Mouse (Mus musculus) small intestine, adult 2 months (tissue): ENCODE results near the gene Sgsm1.

Experiments
- CTCF ChIP-seq: fragments of 200-500 bp; IDR thresholded peaks from 2 replicates; pipeline ENCODE4 v1.5.1; 2012; ENCODE audit warnings: low read depth, mild to moderate bottlenecking, control low read depth, inconsistent platforms, low read length, moderate library complexity, mixed read lengths; ENCODE audit not compliant: insufficient replicate concordance, insufficient read length; ENCODE audit errors: extremely low read depth
- POLR2A ChIP-seq: fragments of 200-500 bp; IDR thresholded peaks from 2 replicates; pipeline ENCODE4 v1.6.1; 2012; ENCODE audit warnings: low read depth, mild to moderate bottlenecking, control low read depth, inconsistent platforms, low read length, moderate library complexity

- TF ChIP-seq POLR2A: no peak
- no peak for TF ChIP-seq CTCF
Observed at GRCm38 (mm10) chr5:113347593-113347992, 37.0 kb upstream of the Sgsm1 start.
